Mouse (Mus musculus) spleen, postnatal 4 days (tissue): ENCODE measurements around the gene Rab3d.
"Not testable (repeated sequence)": the region's sequence is repeated elsewhere in the genome, so short reads cannot be mapped to it uniquely, and the experiment has no call there.

Experiments used
- DNase-seq, 2 experiments: peaks; one replicate each; pipeline ENCODE4 v3.0.0; 2022; ENCODE audit warnings: low spot score in 2 of 2

Rab3d gene

DNA sequence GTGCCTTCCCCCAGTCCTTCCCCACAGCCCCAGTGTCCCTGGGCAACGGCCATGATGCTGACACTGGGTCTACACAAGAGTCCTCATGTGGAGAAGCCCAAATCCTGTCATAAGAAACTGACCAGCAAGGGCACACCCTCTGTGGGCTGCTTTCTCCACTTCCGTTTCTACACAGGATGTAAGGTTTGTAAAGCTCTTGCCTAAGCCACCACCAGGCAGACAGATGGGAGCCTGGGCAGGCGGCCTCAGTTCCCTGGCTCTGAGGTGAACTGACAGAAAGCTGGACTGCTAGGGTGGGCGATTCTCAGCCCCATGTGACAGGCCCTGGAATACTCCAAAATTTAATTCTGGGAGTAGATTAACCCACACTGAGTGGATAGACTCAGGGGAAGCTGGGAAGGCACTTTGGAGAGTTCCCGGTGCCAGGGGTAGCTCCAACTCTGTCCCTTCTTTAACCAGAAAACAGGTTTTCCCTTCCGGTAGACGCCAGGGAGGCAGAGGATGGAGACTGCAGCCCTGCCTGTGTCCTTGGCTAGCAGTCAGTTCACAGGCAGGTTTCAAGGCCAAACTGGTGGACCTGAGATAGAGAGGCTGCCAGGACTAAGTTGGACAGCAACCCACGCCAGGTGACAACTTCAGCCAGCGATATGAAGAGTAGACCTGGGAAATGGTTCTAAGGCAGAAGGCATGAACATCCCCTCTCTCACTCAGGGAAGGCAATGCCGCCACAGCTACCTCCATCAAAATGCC is 8.3 kb downstream of the Rab3d start:
- peak in 1 of 2 experiments; percentile 25 for DNase-seq

DNA sequence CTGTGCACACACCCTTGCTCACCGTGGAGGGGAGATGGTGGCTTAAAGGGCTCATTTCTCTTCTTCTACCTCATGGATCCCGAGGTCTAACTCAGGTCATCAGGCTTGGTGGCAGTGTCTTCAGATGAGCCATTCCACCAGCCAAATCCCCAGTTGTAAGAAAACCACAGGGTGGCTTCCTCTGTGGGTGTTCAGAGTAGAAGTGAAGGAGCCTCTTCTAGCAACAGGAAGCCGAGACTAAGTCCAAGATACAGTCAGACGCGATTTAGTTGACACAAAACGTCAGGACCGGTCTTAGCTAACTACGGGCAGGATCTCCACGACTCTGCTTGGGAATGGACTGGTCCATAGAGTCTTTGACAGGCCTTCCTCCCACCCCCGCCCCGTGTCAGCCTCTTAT is 9.8 kb downstream of the Rab3d start:
- DNase-seq, result no peak

DNA sequence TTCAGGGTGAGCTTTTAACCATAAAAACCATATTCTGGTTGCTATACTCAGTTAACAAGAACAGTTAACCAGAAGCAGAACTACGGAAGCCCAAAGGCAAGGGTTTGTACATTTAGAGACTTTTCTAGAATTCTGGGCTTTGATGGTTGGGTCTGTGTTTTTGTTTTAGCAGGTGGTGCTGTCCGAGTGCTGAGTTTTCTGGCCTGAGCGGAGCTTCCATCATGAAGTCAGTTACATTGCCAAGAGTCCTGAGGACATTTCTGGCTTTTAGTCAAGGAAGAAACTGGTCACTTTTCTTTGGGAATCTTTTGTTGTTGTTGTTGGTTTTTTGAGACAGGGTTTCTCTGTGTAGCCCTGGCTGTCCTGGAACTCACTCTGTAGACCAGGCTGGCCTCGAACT is 14.0 kb downstream of the Rab3d start:
- DNase-seq, result no peak

DNA sequence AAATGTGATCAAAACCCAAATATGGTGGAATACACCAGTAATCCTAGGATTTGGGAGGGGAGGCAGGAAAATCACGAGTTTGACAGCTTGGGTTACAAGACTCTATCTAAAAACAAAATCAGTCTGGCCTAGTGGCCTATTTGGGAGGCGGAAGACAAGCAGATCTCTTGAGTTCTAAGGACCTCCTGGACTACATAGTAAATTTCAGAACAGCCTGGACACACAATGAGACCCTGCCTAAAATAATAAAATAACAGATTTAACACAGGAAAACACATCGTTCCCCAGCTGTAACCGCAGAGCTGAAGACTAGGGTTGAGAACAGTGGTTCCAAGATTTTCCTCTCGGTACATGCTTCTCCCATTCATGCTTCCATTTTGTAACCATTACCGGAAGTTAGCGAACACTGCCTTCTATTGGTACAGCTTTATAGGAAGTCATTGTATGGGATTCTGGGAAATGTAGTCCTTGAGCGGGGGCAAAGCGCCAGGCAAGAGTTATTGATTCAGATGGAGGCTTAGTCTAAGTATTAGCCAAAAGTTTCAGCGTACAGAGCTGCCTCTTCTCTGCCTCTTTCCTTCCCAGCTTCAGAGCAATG is 16.7 kb downstream of the Rab3d start:
- DNase-seq, result no peak

DNA sequence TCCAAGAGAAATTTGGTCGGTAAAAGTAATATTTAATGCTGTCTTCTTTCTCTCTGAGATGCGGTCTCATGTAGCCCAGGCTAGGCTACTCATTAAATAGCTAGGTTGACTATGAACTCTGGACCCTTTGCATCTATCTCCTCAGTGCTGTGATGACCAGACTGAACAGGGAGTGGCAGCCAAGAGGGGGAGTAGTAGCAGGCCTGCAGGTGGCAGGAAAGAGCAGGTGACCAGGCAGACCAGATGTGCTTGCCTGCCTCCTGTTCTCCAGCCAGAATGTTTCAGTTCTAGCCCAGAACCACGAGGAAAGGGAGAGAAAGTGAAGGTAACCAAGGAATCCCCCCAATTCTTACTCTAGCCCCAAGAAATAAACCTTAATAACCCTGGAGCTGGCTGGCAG is 28.8 kb downstream of the Rab3d start:
- DNase-seq, result no peak

DNA sequence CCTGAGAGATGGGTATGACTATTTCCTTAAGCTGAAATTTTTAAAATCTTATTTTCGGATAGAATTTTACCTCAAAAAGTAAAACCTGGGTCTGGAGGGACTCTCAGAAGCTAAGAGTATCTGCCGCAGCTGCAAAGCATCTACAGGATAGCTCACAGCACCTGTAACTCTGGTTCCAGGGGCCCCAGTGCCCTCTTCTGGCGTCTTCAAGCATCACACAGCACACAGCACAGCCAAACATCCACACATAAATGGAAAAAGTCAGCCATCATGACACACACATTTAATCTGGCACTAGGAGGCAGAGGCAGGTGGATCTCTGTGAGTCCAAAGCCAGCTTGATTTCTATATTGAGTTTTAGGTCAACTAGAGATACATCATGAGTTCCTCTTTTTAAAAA is 41.4 kb downstream of the Rab3d start:
- no peak for DNase-seq

DNA sequence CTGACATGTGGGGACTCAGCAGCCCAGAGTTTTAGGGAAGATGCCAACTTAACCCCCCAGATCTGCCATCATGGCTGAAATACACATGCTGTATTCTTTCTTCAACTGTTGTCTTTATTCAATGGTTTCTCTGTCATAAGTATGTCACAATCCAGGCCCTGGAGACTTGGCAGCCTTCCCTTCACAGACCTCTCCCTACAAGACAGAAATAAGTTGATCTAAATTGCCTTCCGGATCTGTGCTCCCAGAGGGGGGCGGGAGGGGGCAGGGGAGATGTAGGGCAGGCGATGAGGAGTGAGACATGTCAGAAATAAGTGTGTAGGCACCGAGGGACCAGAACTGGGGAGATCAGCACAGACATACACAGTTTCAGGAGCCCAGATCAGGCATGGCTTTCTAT is 45.8 kb downstream of the Rab3d start:
- no peak for DNase-seq

DNA sequence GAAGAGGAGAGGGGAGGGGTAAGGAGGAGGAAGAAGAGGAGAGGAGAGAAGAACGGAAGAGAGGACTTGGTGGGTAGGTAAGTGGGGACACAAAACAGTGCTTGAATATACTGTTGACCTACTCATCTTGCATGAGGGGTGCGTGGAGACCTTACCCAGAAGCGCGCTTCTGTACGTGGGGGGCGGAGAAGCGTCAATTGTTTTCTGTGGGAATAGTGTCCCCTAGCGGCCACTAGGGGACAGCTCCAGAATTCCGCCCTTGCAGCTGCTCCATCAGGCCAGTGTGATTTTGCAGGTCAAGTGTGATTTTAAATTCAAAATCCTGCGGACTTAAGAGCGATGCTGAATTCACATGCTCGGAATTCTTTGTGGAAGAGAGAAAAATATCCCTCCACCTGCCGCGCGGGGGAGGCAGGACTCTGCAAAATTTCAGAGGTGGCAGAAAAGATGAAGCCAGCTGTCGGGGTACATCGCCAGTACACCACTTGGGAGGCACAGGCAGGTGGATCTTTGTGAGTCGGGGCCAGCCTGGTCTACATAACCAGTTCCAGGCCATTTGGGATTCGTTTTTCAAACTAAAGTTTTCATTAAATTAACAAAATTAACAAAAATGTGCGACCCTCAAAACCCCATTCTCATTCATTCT is 47.0 kb downstream of the Rab3d start:
- peak; percentile 28 to 72 for DNase-seq

DNA sequence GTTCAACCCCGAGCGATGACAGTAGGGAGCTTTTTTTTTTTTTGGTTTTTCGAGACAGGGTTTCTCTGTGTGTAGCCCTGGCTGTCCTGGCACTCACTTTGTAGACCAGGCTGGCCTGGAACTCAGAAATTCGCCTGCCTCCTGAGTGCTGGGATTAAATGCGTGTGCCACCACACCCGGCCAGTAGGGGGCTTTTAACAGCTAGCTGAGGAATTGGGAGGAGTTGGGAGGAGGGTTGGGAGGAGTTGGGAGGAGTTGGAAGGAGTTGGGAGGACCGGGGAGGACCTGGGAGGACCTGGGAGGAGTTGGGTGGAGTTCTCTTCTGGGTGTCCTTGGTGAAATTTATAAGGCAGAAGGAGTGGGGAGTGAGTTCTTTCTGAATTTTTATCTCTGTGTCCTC is 48.7 kb downstream of the Rab3d start:
- DNase-seq, result peak; percentile 45 to 76

DNA sequence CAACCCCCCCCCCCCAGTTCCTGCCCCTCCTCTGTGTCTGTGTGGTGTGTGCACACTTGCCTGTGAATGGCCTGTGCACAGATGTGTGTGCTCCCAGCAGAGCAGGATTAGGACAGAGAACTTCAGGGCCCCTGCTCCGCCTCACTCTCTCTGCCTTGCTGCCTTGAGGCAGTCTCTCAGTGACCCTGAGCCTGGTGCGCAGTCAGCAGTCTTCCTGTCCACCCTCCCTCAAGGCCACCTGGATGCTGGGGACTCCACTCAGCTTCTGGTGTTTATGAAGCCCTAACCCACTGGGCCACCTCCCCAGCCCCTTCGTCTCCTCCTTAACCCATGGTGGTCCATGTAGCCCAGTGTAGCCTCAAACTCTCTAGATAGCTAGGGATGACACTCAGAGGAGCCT is 50.3 kb downstream of the Rab3d start:
- no peak for DNase-seq

DNA sequence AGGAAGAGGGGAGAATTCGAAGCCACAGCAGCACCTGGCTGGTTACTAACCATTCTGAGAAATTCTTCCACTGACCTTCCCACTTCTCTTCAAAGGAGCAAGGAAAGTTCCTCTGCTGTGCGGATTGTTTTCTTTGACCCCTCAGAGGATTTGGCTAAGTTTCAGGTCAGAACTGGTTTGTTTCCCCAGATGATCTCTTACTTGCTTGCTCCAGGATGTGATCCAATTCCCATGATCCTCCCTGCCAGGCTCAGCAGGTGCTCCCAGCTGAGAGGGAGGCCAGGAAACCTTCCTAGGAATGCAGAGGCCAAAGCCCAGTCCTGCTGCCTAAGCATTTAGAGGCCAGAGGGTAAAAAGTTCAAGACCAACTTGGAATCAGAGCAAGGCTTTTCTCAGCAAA is 51.4 kb downstream of the Rab3d start:
- no peak for DNase-seq

DNA sequence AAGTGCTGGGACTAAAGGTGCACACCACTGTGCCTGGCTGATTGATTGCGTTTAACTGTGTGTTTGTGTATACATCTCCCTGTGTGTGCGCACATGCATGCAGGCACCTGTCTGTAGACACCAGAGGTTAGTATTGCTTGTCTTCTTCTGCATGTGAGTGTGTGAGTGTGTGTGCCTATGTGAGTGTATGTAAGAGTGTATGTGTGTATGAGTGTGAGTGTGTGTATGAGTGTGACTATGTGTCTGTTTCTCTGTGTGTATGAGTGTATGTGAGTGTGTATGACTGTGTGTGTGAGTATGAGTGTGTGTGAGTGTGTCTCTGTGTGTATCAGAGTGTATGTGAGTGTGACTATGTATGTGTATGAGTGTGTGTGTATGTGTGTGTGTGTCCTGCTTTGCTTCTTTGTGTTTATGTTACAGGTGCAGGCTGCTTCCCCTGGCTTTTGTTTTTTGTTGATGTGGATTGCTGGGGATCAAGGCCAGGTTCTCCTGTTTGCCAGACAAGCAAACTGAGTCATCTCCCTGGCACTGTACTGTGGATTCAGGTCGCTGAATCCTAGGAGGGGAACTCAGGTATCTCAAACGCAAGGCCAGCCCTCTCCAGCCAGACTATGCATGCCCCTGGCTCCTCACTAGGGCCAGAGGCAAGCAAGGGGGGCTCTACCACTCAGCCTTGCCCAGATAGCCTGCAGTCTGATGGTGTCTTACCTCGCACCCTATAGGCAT is 52.2 kb downstream of the Rab3d start:
- no peak for DNase-seq

DNA sequence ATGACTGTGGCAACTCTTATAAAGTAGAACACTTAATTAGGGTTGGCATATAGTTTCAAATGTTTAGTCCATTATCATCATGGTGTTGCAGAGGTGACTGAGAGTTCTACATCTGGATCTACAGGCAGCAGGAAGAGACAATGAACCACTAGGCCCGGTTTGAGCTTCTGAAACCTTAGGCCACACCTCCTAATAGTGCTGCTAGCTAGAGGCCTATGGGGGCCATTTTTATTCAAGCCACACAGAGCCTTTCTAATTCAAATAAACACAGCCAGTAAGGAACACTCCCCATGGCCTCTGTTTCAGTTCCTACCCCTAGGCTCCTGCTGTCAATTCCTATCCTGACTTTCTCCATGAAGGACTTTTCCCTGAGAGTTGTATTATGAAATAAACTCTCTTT is 55.8 kb downstream of the Rab3d start:
- no peak for DNase-seq

DNA sequence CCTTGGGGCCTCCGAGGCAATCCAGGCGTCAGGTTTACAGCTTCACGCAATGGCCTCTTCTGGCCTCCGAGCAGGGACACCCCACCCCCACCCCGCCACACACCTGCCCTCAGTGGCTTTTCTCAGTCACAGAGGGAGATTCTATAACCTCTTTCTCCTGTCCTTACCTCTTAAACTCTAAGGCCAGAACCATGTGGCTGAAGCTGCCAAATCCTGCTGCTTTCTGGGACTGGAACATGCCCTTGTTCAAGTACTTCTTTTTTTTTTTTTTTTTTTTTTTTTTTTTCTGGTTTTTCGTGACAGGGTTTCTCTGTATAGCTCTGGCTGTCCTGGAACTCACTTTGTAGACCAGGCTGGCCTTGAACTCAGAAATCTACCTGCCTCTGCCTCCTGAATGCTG is 57.6 kb downstream of the Rab3d start:
- DNase-seq, result not testable (repeated sequence)

DNA sequence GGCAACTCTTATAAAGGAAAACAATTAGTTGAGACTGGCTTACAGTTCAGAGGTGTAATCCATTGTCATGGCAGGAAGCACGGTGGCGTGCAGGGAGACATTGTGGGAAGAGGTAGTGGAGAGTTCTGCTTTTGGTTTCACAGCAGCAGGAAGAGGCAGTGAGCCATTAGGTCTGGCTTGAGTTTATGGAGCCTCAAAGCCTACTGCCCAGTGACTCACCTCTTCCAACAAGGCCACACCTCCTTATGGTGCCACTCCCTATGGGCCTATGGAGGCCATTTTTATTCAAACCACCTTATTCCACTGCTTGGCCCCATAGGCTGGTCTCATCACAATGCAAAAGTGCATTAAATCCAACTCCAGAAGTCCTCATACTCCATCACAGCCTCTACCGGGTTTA is 58.4 kb downstream of the Rab3d start:
- no peak for DNase-seq

DNA sequence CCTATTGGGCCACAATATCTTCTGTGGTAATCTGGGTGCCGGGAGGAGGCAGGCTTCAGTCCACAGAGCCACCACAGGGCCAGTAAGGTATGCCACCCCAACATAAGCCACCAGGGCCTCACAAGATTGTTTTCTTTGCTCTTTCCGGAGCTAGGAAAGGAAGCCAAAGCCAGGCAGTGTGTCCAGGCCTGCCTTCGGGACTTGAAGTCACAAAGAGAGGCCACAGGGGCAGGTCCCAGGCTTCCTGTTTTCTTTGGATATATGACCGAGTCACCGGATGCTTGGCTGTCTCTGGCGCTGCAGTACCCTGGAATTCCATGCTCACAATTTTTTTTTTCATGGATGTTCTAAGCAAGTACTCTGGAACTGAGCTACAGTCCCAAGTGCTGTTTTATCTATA is 59.9 kb downstream of the Rab3d start:
- no peak for DNase-seq

DNA sequence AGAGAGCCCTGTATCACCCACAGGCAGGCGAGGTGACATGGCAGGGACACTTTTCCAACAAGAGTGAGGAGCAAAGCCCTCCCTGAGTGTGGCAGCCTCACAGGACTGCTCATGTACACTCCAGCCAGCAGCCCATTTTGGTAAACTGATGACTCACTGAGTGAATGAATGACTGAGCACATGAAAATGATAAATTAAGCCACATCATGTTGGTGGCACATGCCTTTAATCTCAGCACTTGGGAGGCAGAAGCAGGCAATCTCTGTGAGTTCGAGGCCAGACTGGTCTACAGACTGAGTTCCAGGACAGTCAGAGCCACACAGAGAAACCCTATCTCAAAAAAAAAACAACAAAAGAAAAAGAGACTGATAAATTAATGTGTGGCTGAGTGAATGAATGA is 60.5 kb downstream of the Rab3d start:
- DNase-seq, result no peak
